ENCODE assay signal across 8 mouse cellular contexts in the genomic region with DNA sequence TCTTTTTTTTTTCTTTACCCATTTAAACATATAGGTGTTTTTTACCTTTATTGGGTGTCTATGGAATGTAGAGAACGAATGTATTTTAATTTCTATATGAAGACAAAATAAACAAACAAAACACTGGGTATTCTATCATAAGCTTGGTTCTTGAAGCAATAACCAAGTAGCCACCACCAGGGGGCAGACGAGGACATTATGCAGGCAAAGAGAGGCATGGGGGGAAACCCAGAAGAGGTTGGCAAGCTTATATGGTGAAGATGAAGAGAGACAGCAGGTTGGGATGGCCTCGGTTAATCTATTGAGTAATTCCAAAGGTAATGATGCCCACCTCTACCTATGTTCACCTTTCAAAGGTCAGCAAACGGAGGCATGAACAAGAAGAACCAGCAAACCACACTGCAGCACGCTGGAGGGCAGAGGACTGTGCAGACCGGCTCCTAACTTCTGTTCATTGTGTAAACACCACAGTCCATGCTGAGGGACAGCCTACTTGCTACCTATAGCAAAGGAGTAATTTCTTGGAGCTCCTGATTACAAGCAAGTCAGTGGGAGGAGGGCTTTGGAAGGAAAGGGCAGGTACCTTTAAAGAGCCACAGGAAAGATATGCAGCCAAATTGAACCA. TPM values are rescaled to one million over a fixed set of nuclear protein-coding genes. Genes with fewer than 3 reads are reported as not detected.
DNase-seq lines count a peak whose midpoint lies in the region; ATAC-seq and TF ChIP-seq lines count a peak whose summit lies in the region.

No protein-coding gene starts in this region.

- H3K27ac ChIP-seq in CH12.LX (ENCODE audit: insufficient read depth, low read depth), result no peak overlapping the region
- no peak overlapping the region for H3K27ac ChIP-seq in cortical plate, adult 2 months (ENCODE audit: insufficient read depth, low read length)

- H3K27me3 ChIP-seq in CH12.LX (replicated peaks), result peaks cover 83% of the 10 kb centered on the region

- TF ChIP-seq EP300 in CH12.LX (IDR thresholded peaks at IDR 0.05; ENCODE audit: low read length), result no peak

- peak; percentile 88 for ATAC-seq in granulocyte monocyte progenitor cell, adult 5-6 weeks (replicated peaks; ENCODE audit: poor library complexity, severe bottlenecking)

- peak; percentile 71 for TF ChIP-seq RAD21 in CH12.LX (IDR thresholded peaks at IDR 0.05; ENCODE audit: low read depth, low read length)

- peak; percentile 78 for DNase-seq in CH12.LX (ENCODE audit: extremely low read depth)
- DNase-seq in adrenal gland, adult 18-20 months (ENCODE audit: low spot score in 2 of 2), result peak; percentile 67 to 78
- peak; percentile 23 to 69 for DNase-seq in layer of hippocampus, adult 8-10 months (ENCODE audit: low spot score in 2 of 2)
- peak; percentile 80 for DNase-seq in lung, postnatal 10 days
- peak; percentile 63 for DNase-seq in retina, postnatal 7 days (ENCODE audit: low read depth, low spot score)
- DNase-seq in thymus, postnatal 36 days, result peak; percentile 50 to 64

- no peak overlapping the region for H3K9ac ChIP-seq in CH12.LX (ENCODE audit: insufficient read depth, low read depth)

- H3K4me3 ChIP-seq in CH12.LX (replicated peaks in 1 of 3; ENCODE audit: low read depth in 2 of 3, low read length in 2 of 3, poor library complexity in 1 of 3), result no peak overlapping the region
- no peak overlapping the region for H3K4me3 ChIP-seq in cortical plate, adult 2 months (ENCODE audit: insufficient read depth, low read length)

- no peak for TF ChIP-seq POLR2A in CH12.LX (IDR thresholded peaks at IDR 0.05; ENCODE audit: low read depth, low read length)
- no peak for TF ChIP-seq POLR2A in cortical plate, adult 2 months (IDR thresholded peaks at IDR 0.05; ENCODE audit: extremely low read depth, insufficient read depth, low read length)

- no peaks in the 10 kb centered on the region for H3K4me1 ChIP-seq in CH12.LX (ENCODE audit: control insufficient read depth in 1 of 2, insufficient read depth in 2 of 2)
- H3K4me1 ChIP-seq in cortical plate, adult 2 months (ENCODE audit: control insufficient read depth, insufficient read depth, low read length), result no peaks in the 10 kb centered on the region

- TF ChIP-seq CTCF in CH12.LX (conservative IDR thresholded peaks at IDR 0.05 in 1 of 2, IDR thresholded peaks at IDR 0.05 in 1 of 2; ENCODE audit: low read depth in 2 of 2, low read length in 2 of 2), result peak; percentile 63 to 91
- peak; percentile 65 for TF ChIP-seq CTCF in cortical plate, adult 2 months (IDR thresholded peaks at IDR 0.05; ENCODE audit: extremely low read depth, insufficient read depth, low read length)

- dilution Hi-C loops in CH12.LX (cut with MboI; ENCODE audit: extremely low pct_ligation_motif_present, extremely low pct_unique_long_range_greater_than_20kb, low sequenced_read_pairs), result loop anchor here (25.0 kb wide), 1 partner anchor 154 kb away; no protein-coding TSS in a partner anchor

- no peaks in the 10 kb centered on the region for H3K9me3 ChIP-seq in CH12.LX (replicated peaks; ENCODE audit: low read length)

- H3K36me3 ChIP-seq in CH12.LX (replicated peaks in 1 of 2; ENCODE audit: control insufficient read depth in 1 of 2, insufficient read depth in 1 of 2, low read length in 1 of 2), result no peaks in the 10 kb centered on the region

- no peaks in the 10 kb centered on the region for H3K79me2 ChIP-seq in CH12.LX (replicated peaks; ENCODE audit: control insufficient read depth, extremely low read depth, insufficient read depth, poor library complexity, severe bottlenecking)

- in situ Hi-C loops in CH12.LX (cut with MboI; ENCODE audit: low pct_ligation_motif_present, low pct_unique_long_range_greater_than_20kb, low sequenced_read_pairs), result no loop called here

- 0 out of 2 replicates have a peak overlapping the region, but pooled peaks have one; percentile 11 for H3K4me2 ChIP-seq in CH12.LX (ENCODE audit: insufficient read depth, low read depth, poor library complexity, severe bottlenecking)

TF ChIP-seq in CH12.LX, 34 proteins besides CTCF, POLR2A, EP300 and RAD21:
- TF ChIP-seq UBTF (IDR thresholded peaks at IDR 0.05; ENCODE audit: low read depth, low read length) (no peak), SMC3 (IDR thresholded peaks at IDR 0.05; ENCODE audit: low read depth, low read length) (peak; percentile 96), CHD2 (IDR thresholded peaks at IDR 0.05; ENCODE audit: low read length) (no peak), ZC3H11A (IDR thresholded peaks at IDR 0.05; ENCODE audit: low read depth, low read length) (peak; percentile 35; the same call in 1 of the 2 replicates), ETS1 (conservative IDR thresholded peaks at IDR 0.05; ENCODE audit: low read depth, low read length) (no peak), E2F4 (IDR thresholded peaks at IDR 0.05; ENCODE audit: insufficient replicate concordance, low read depth, low read length) (no peak)

RNA-seq across cellular contexts. Expression of gene Pkd1l1, which starts 10.3 kb away (rescaled TPM):
- total RNA-seq in CH12.LX (2012; rRNA removed) (not detected in 2 replicates), CH12.LX (2014; rRNA removed) (not detected in 2 replicates)
- polyA plus RNA-seq in CH12.LX (2012; ENCODE audit: insufficient read length, low read depth), result not detected in 2 replicates
- under 1 TPM in 1 of 2 experiments, not detected in 1; 0.13 TPM for total RNA-seq in adrenal gland, adult 18-20 months (2021)
- 0.06 TPM in 2 replicates for polyA plus RNA-seq in cortical plate, adult 2 months (2012; rRNA removed)
- total RNA-seq in granulocyte monocyte progenitor cell, adult 5-6 weeks (2014; fragmentation: Nextera tagmentation), result 0.11 TPM in 1 of 2 replicates, not detected in the other
- not detected in 2 replicates for total RNA-seq in granulocyte monocyte progenitor cell, adult 5-6 weeks (2017)
- under 1 TPM; 0.06 to 0.51 (median 0.10) TPM for total RNA-seq in layer of hippocampus, adult 8-10 months (2022)

RNA-seq across cellular contexts. Expression of gene Hus1, which starts 27.6 kb away (rescaled TPM):
- total RNA-seq in CH12.LX (2012; rRNA removed) (14.3 and 18.2 TPM in 2 replicates), CH12.LX (2014; rRNA removed) (31.0 and 31.4 TPM in 2 replicates)
- polyA plus RNA-seq in CH12.LX (2012; ENCODE audit: insufficient read length, low read depth), result 28.7 and 29.9 TPM in 2 replicates
- total RNA-seq in adrenal gland, adult 18-20 months (2021), result 1 to 10 TPM; 7.3 to 7.4 TPM
- polyA plus RNA-seq in cortical plate, adult 2 months (2012; rRNA removed), result 12.1 and 12.8 TPM in 2 replicates
- total RNA-seq in granulocyte monocyte progenitor cell, adult 5-6 weeks (2014; fragmentation: Nextera tagmentation), result 19.7 and 29.7 TPM in 2 replicates
- total RNA-seq in granulocyte monocyte progenitor cell, adult 5-6 weeks (2017), result 15.9 and 28.6 TPM in 2 replicates
- 10 to 100 TPM; 13.3 to 14.1 (median 13.5) TPM for total RNA-seq in layer of hippocampus, adult 8-10 months (2022)
